Mouse (Mus musculus) olfactory bulb, adult 2 months (tissue): ENCODE results near the gene Lrrtm3.

Source experiments
- CTCF ChIP-seq: fragments of 200-500 bp; IDR thresholded peaks from 2 replicates; pipeline ENCODE4 v1.5.1; 2012; ENCODE audit warnings: low read depth, mild to moderate bottlenecking, low read length, moderate library complexity; ENCODE audit not compliant: insufficient read depth
- POLR2A ChIP-seq: fragments of 200-500 bp; IDR thresholded peaks from 2 replicates; pipeline ENCODE4 v1.6.1; 2012; ENCODE audit warnings: mild to moderate bottlenecking, low read depth, low read length, moderate library complexity; ENCODE audit not compliant: insufficient read depth

GRCm38 (mm10) chr10:64001531-64001930 lies 88.5 kb downstream of the Lrrtm3 start:
- TF ChIP-seq CTCF (no peak), POLR2A (no peak)
